Mouse (Mus musculus): ENCODE results near the gene Tbc1d16.

Tbc1d16 gene

DNA sequence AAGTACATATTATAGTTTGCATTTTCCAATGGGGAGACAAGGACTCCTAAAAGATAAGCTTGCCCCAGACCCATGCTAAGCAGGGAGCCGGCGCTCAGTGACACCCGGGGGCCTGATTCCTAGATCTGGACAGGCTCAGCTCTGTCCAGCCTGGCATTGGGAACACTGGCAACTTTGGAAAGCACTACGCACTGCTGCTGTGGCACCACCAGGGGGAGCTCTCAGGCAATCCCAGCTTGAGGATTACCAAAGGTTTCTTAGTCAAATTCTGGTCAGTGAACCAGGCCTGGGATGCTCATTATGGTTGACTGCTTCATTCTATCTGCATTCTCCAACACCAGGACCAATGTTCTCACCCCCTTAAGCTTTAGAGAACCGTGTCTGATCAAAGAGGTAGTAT, 21.7 kb downstream of the Tbc1d16 start:
- DNase-seq: peak; percentile 72

DNA sequence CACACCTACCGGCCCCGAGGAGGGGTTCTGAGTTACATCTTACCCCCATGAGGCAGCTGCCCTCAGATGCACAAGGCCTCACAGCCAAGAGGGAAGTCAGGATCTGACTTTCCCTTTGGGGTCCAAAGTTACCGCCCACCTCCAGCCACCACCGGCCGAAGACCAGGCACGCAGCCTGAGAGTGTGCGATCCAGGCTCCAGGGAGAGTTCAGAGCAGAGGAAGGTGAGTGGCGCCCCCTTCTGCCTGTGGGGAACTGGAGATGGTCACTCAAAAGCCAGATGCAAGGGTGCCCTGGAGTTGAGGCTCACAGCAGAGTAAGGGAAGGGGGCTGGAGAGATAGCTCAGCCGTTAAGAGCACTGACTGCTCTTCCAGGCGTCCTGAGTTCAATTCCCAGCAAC, 22.6 kb downstream of the Tbc1d16 start:
- DNase-seq: no peak

DNA sequence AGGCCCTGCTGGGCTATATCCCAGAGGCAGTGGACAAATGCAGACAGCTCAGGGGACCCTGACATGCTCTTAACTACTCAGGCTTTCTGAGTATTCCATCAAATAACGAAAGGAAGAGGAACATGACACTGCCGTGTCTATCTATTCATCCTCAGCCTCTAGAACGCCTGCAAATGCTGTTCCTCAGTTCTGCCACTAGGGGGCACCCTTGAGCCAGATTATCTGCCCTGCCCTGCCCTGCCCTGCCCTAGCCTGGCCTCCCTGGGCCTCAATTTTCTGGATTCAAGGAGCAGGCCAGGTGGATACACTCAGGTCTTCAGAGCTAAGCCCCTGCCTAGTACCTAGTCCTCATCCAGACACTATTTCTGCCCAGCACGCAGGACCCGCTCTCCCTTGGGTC, 24.9 kb downstream of the Tbc1d16 start:
- DNase-seq: no peak

DNA sequence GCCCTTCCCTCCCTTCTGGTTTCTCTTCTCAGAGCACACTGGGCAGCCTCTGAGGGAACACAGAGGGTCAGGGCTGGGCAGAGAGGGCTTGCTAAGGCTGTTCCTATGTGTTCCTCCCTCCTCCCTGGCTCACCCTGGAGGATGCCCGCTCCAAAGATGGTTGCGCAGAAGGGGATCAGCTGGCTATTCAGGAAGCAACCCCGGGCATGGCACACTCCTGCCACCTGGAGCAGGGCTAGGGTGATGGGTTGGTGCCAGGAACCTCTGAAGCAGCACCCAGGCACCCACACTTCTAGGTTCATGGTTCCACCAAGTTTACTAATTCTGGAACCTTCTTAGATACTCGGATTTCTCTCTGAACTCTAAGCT, 29.1 kb downstream of the Tbc1d16 start:
- no peak for DNase-seq

DNA sequence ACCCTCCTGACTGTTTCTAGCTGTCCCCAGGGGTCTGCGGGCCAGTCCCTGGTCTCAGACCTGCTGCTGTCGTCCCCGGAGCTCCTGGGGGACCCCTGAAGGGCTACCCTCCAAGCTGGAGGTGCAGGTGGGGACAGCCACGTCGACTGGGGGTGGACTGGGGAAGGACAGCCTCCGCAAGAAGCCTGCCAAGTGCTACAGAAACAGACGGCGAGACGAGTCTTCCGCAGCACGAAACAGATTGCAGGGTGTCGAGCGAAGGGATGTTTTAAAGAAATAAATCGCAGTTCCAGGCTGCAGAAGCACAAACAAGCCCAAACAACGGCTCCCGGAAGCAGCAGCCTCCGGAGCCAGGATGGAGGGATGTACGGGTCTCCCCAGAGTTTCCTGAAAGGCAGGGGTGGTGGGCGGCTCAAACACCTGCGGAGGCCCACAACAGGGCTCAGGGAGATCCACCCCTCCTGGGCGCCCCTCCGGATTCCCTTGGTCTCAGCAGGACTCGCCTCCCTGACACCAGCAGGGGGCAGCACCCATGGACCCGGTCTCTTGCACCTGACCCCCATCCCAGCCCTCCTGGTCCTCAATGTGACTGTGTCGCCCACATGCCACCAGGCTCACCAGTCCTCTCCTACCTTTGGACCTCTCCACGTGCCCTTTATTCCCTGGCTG, 29.6 kb downstream of the Tbc1d16 start:
- no peak for DNase-seq

DNA sequence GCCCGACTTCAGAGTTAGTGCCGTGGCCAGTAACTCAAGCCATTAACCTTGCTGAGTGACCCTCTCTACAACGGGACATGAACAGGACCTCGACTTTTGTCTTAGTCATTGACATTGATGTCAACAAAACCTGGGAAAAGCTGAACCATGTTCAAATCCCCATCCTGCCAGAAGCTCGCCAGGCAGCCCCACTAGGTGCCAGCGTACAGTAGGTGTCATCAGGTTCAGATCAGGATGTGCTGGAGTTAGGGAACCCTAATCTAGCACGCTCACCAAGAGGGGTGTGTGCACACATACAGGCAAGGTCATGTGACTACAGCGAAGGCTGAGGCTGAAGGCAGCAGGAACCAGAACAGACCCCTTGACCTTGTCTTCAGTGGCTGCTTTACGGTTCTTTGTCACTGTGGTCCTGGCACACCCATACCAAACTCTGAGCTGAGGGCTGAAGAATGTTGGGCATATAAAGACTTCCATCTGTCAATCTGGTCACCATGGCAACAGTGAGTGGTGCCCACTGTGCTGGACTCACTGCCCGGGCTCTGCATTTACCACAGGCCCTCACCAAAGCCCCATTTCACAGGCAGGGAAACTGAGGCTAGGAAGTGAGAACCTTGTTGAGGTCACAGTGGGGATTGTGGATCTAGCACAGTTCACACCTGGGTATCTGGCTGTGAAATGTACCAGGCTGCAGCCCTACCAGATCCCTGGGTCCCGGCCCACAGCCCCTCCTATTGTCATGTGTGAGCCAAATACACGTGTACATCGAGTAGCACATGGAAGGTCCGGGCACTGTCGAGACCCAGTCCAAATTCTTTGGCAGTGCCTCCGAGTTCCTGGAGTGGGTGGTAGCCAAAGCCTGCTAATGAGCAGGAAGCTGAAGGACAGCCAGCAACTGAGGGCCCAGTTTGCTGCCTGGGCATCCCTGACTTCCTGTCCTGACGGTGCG, 30.4 kb downstream of the Tbc1d16 start:
- DNase-seq: no peak

DNA sequence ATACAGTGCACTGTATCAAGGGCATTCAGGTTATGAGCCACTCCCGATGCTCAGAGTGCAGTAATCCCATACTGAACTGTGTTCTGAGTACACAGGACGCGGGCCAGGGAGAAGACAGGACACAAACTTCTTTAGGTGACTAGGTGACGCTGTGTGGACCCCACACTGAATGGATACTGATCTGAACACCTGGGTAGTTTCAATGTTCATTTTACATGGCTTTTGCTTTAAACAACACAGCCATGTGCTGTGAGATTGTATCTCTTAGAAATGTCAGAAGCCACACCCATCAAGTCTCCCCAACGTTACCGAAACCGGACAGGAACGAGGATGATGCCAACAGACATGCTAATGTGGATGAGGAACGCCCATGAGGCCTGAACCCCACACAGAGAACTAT, 35.7 kb downstream of the Tbc1d16 start:
- no peak for DNase-seq

DNA sequence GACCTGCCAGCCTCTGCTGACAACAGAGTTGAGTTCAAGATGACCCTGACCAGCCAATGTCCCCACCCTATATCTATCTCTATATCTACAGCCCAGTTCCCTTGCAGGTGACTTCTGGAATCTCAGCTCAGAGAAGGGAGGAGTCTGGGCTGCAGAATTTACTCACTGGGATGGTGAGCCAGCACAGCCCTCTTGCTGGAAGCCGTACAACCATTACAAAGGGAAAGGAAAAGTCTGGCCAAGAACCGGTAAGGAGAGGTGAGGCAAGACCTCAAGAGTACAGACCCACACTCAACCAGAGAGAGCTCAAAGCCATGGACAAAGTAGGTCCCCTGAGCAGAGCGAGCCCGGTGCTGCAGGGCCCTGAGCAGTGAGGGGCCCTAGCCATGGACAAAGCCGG, 36.1 kb downstream of the Tbc1d16 start:
- no peak for DNase-seq

DNA sequence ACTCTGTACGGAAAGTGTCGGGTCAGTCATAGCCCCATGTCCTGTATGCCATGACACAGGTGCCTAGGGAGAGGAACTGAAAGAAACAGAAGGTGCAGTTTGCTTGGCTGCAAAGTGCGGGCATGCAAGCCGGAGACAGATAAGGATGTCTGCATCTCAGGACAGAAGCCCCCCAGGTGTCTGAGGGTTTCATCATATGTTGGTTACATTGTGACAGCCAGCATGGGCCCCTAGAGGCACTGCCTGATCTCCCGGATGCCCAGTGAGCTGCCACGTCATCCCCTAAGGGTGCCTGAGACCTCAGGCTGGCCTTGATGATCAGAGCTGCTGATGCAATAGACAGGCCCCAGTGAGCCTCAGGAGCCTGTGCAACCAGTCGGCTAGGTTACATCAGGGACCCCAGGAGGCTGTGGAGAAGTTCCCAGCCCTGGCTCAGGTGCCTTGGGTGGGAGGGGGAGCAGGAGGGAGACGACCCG, 36.7 kb downstream of the Tbc1d16 start:
- no peak for DNase-seq

DNA sequence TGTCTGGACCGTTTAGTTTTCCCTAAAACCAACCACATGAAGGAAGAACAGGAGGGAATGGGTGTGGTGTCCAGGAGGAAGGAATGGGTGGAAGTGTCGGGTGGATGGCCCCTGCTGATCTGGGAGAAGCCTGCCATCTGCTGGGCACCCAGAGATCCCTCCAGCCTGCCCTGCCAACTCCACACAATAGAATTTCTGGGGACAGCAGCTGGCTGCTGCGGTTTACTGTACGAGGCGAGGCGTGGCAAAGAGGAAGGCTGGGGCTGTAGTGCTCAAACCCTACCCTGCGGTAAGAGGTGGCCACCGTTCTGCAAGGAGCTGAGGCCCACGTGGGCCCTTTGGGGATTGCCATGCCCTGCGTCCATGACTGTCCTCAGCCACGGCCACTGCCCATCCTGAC, 37.8 kb downstream of the Tbc1d16 start:
- peak; percentile 84 for DNase-seq

DNA sequence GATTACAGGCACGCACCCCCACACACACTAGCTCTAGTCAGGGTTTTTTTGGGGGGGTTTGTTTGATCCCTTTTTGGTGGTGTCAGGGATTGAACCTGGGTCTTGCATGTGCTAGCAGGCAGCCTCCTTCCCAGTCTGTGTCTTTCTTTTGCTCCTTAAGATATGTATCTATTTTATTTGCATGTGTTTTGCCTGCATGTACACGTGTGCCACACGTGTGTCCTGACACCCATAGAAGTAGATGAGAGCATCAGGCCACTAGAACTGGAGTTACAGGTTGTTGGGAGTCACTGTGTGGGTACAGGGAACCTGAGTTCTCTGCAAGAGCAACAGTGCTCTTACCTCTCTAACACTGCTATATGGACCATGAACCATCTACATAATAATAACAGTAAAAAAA, 39.0 kb downstream of the Tbc1d16 start:
- DNase-seq: no peak

DNA sequence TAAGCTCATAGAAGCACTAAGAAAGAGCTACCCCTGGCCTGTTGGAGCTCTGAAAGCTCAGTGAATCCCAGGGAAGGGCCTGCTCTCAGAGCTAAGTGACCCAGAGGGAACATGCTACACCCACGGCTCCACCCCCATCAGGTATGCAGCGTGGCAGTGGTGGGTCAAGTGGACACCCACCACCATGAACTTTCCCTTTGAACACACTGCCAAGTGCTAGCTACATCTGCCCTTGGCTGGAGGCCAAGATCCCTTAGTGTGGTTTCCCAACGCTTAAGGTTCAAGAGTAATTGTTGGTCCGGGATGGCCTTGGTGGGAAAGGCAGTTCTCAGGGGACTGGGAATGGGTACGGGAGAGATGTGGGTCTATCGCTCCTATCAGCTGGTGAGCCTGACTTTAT, 39.9 kb downstream of the Tbc1d16 start:
- DNase-seq: peak; percentile 72

DNA sequence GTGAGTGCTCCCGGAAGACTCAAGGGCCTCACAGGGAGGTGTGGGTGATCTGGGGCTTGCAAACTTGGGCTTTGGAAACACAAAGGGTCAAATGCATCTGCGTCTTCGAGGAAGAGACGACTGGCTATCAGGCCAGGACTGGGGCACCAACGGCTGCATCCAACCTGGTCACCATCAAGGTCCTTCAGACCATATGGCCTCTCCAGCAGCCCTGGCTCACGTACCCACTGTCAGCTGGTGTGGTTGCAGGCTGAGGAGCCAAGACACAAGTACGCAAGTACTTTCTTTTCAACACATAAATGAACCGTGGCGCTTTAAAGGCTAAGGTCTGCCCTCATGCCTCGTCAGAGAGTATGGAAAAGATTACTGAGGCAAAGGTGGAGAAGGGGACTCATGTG, 40.5 kb downstream of the Tbc1d16 start:
- DNase-seq: no peak

DNA sequence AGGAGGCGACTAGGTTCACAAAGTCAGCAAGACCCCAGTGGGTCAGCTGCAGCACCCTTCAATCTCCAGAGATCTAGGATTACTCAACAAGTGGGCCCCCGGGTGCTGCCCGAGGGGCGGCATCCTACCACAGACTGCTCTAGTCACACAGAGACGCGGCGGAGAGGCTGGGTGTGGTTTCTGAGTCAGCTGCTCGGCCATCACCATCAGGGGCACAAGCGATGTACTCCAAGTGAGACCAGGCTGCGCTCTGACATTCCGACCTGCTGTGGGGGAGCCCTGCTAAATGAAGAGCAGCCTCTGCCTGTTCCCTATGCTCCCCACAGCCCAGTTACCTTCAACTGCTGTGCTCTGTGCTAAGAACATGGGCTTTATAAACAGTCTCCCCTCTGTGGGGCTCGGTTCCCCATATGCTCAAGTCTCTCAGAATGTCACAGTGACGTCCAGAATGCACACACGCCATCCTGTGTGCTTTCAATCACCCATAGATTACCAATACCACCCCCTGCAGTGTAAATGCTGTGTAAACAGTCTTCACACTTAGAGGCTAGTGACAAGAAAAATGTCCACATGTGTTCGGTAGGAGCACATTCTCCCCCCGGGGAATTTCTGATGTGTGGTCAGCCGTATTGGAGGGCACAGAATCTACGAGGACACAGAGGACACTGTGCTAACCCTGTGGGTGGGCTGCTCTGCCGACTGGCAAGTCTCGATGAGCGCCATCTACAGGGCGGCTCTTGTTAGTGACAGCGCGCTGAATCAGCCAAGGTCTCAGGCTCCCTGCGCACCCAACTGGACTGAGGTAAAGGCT, 41.1 kb downstream of the Tbc1d16 start:
- DNase-seq: peak; percentile 76

DNA sequence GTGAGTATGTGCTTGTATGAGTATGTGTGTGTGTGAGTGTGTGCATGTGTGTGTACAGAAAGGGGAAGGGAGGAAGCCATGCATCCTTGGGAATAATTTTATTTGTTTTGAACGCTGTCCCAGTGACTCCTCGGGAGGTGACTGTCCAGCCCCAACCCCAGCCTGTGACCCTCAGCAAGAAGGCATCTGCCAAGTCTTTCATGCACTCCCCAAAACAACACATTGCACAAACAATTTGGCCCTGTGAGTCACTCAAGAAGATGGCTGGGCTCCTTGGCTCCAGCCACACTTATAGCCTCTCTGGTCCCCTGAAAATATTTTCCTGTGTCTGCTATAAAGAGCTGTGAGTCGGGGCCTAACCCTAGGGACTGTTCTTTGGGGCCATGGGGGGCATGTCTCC, 41.9 kb downstream of the Tbc1d16 start:
- DNase-seq: peak; percentile 59

DNA sequence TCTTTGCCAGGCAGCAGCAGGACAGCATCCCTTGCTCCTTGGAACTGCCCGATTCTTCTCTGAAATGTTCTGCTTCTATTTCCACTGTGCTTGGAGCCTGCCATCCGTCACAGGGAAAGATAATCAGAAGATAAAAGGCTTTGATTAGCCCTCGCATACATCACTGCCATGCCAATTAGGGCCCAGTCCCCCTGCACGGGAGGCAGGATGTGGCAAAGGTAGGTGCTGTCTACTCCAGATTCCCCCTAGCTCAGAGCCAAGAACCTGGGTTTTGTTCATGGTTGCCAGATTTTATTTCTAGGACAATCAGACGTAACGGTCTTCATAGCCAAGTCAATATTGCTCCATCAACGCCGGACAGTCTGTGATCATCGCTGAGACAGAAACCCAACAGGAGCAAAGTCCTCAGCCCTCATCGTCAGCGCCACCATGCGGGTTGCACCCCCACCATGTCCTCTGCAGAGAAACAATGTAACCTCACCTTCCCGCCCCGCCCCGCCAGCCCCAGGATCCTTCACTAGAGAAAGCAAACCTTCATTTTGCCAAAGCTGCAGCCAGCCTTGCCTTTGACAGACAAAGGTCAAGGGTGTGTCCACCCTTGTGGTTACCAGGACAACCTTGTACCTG, 44.5 kb downstream of the Tbc1d16 start:
- DNase-seq: peak; percentile 66

DNA sequence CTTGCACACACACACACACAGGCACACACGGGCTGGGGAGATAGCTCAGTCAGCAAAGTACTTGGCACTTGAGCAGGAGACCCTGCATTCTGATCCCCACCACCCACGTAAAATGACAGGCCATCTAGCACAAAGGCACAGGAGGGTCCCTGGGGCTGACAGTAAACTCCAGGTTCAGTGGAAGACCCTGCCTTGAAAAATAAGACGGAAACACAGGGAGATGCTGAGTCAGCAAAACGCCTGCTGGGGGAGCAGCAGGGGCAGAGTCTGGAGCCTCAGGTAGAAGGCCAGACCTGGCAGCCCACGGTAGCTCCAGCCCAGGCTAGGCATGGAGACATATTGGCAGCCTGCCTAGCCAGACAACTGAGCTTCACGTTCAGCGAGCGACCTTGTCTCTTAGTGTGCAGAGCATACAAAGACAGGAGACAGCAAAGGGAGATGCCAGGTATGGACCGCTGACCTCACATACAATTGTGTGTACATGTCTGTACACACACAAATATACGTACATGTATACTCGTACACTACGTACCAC, 46.4 kb downstream of the Tbc1d16 start:
- no peak for DNase-seq

DNA sequence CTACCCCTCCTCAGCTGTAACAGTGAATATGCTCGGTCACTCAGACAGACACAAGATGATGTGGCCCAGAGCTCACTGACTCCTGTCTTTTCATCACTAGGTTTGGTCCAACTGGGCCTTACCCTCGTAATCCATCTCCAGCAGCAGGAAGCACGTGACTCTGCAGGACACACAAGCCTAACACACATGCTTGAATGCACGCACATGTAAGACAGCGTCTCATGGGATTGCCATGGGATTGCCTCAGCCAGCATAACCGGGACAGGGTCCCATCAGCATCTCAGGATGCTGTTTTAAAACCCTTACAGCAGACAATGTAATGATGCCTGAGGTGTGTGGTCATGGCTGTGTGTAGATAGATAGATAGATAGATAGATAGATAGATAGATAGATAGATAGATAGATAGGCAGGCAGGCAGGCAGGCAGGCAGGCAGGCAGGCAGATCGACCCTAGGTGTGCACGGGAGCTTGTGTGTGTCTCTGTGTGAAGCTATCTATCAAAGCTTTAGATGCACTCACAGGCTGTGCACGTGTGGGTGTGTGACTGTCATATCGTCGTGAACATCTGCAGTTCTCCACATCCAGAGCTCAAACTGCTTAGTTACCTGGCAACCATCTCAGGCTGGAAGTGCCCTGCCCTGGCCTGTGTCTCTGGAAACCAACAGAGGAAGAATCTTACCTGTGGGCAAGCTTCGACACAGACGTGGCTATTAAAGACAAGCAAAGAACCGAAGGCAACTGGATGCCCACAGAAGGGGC, 47.3 kb downstream of the Tbc1d16 start:
- DNase-seq: no peak

DNA sequence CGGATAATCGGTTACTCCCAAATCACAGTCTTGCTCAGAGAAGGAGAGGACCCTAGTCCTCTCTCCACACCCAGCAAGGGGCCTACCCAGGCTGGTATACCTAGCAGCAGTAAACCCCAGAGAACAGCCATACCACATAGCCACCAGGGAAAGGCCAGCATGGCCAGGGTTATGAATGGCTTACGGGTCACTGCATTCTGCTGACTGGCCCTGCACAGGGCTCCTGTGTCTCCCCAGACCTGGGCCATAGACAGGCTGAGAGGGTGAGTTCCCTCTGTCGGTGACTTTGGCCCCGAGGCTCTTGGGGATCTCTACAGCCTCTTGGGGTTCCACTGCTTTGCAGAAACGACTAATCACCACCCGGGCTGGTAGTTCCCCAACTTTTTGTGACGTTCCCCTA, 50.0 kb downstream of the Tbc1d16 start:
- DNase-seq: peak; percentile 66

DNA sequence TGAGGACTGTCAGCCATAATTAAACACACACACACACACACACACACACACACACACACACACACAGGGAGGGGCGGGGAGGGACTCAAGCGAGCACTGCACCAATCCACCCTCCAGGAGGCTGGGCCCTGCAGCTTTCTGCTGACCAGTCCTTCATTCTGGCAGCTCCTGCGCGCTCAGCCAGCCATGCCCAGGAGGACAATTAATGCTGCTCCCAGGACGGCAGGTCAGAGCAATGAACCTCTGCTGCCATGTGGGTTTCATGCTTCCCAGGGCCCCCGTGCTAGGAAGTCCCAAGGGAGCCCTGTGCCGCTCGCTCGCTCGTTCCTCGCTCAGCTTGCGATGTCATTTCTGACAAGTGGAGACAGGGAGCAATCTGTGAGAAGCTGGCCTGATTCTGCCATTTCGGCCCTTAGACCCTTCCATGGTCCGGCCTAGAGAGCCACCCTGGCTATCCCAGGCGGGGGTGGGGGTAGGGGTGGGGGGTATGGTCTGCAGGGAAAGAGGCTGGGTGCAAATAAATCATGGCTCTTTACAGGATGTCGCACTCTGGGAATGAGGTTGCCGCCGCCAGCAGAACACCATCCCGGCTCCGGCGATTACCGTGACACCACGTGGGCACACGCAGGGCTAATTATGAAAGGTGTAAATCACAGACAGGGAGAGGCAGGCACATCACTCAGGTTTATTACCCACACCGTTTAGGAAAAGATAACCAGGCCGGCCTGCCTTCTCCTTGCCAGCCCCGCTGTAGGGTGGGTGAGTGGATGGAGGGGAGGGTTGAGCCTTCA, 51.7 kb downstream of the Tbc1d16 start:
- DNase-seq: peak; percentile 89

DNA sequence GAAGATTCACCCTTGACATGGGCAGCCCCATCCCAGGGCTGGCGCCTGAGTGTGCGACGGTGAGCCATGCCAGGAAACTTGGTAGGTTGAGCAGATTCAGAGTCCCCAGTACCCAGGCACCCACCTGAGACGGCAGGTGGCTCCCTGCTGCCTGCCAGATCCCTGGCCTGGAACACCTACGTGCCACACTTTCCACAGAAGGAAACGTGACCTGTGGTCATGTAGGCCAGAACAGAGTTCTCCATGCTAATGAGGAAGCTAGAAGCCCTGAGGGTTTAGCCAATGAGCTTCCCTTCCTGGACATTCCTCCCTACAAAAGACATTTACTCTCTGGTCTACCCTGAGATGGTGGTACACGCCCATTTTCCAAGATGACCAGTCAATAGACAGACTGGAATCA, 56.7 kb downstream of the Tbc1d16 start:
- no peak for DNase-seq
